Comparison of ENCODE assay signal across 9 mouse cellular contexts in genomic region chr2:130423397-130424125, GRCm38 (mm10). TPM values are rescaled to one million over a fixed set of nuclear protein-coding genes. Genes with fewer than 3 reads are reported as not detected.
DNase-seq lines count a peak whose midpoint lies in the region; ATAC-seq and TF ChIP-seq lines count a peak whose summit lies in the region.
"Had no signal": no experiment of that assay in that cellular context is flagged by ENCODE, and none has a peak within 500 bp of the region (broad histone marks: within the 10 kb centered on the region; RNA-seq: fewer than 3 reads in every experiment).

No protein-coding gene starts in this region.

- DNase-seq in ES-E14 (ENCODE audit: low read depth, low spot score), result peak; percentile 27
- peak; percentile 51 for DNase-seq in c-Kit-negative CD71-positive TER-119-positive erythroid progenitor cells, embryonic 14.5 days (ENCODE audit: low read depth, low spot score)
- DNase-seq in heart, postnatal 25 days (ENCODE audit: low spot score), result peak; percentile 53
- DNase-seq in layer of hippocampus, adult 18-20 months (ENCODE audit: low spot score in 2 of 2), result peak; percentile 68 to 84
- no peak for DNase-seq in lung, adult 2 months
- peak; percentile 80 to 83 for DNase-seq in thymus, postnatal 10 days (ENCODE audit: low spot score in 2 of 2)

- H3K4me1 ChIP-seq in ES-E14 (ENCODE audit: control insufficient read depth in 2 of 2, insufficient read depth in 2 of 2, low read length in 2 of 2, poor library complexity in 1 of 2), result peaks cover 2 to 10% of the 10 kb centered on the region in 2 experiments; a peak in 2 of 4 replicates
- peaks cover 31% of the 10 kb centered on the region for H3K4me1 ChIP-seq in forebrain, embryonic 12.5 days
- peaks cover 9% of the 10 kb centered on the region for H3K4me1 ChIP-seq in lung, adult 2 months (ENCODE audit: control insufficient read depth, insufficient read depth, low read length)
- peaks cover 44% of the 10 kb centered on the region for H3K4me1 ChIP-seq in neural tube, embryonic 15.5 days

- TF ChIP-seq CTCF in lung, adult 2 months (IDR thresholded peaks at IDR 0.05; ENCODE audit: insufficient read depth, low read length), result no peak

- in situ Hi-C loops in ES-E14 (cut with MboI; ENCODE audit: low sequenced_read_pairs in 2 of 2, unreplicated experiment in 2 of 2), result no loop called here

- intact Hi-C loops in heart, postnatal 25 days (cut with DNase I), result loop anchor here (2.0 to 10.0 kb wide), 2 partner anchors 27 to 241 kb away; partner anchors contain the start of genes Ddrgk1, Itpa and Ptpra

- H3K4me2 ChIP-seq in forebrain, embryonic 12.5 days, result peak overlapping the region; percentile 84
- peak overlapping the region; percentile 83 for H3K4me2 ChIP-seq in neural tube, embryonic 15.5 days

- peak overlapping the region; percentile 90 for H3K9ac ChIP-seq in ES-E14 (ENCODE audit: insufficient read depth, low read depth, low read length, poor library complexity, severe bottlenecking)
- H3K9ac ChIP-seq in forebrain, embryonic 12.5 days, result peak overlapping the region; percentile 89
- H3K9ac ChIP-seq in neural tube, embryonic 15.5 days (replicated peaks), result peak overlapping the region; percentile 68

- peak; percentile 79 for ATAC-seq in forebrain, embryonic 12.5 days (ENCODE audit: low FRiP score)
- peak; percentile 85 for ATAC-seq in neural tube, embryonic 15.5 days (ENCODE audit: low FRiP score)

- H3K4me3 ChIP-seq in ES-E14 (ENCODE audit: insufficient read depth in 1 of 2, low read depth in 1 of 2, low read length in 2 of 2, poor library complexity in 1 of 2, severe bottlenecking in 1 of 2), result peak overlapping the region; percentile 76 to 87
- H3K4me3 ChIP-seq in forebrain, embryonic 12.5 days (replicated peaks), result peak overlapping the region; percentile 72
- peak overlapping the region; percentile 68 for H3K4me3 ChIP-seq in lung, adult 2 months (replicated peaks; ENCODE audit: extremely low read depth, low read depth, low read length)
- H3K4me3 ChIP-seq in neural tube, embryonic 15.5 days (replicated peaks), result peak overlapping the region; percentile 75

- no peaks in the 10 kb centered on the region for H3K9me3 ChIP-seq in ES-E14 (ENCODE audit: control insufficient read depth, insufficient read depth, low read depth, low read length)
- H3K9me3 ChIP-seq in forebrain, embryonic 12.5 days, result no peaks in the 10 kb centered on the region
- H3K9me3 ChIP-seq in neural tube, embryonic 15.5 days (replicated peaks), result no peaks in the 10 kb centered on the region

- no peak; the same call in 1 of the 2 replicates for TF ChIP-seq POLR2A in lung, adult 2 months (IDR thresholded peaks at IDR 0.05; ENCODE audit: borderline replicate concordance, extremely low read depth, low read depth, low read length)

- WGBS in forebrain, embryonic 12.5 days, result 18% methylated on average over 49 of the region's 49 CpGs
- 14% methylated on average over 49 of the region's 49 CpGs for WGBS in lung, adult 2 months
- 15% methylated on average over 49 of the region's 49 CpGs for WGBS in neural tube, embryonic 15.5 days

- peaks cover 6% of the 10 kb centered on the region; the same call in 1 of the 2 replicates for H3K36me3 ChIP-seq in ES-E14 (ENCODE audit: control insufficient read depth, insufficient read depth, low read length, poor library complexity, severe bottlenecking)
- H3K36me3 ChIP-seq in forebrain, embryonic 12.5 days (replicated peaks), result peaks cover 21% of the 10 kb centered on the region
- peaks cover 10% of the 10 kb centered on the region; the same call in 1 of the 2 replicates for H3K36me3 ChIP-seq in neural tube, embryonic 15.5 days

- no peaks in the 10 kb centered on the region for H3K27me3 ChIP-seq in forebrain, embryonic 12.5 days
- H3K27me3 ChIP-seq in neural tube, embryonic 15.5 days (replicated peaks), result no peaks in the 10 kb centered on the region

- H3K27ac ChIP-seq in ES-E14 (ENCODE audit: insufficient read depth, low read depth, low read length, poor library complexity, severe bottlenecking), result no peak overlapping the region
- peak overlapping the region; percentile 90 for H3K27ac ChIP-seq in forebrain, embryonic 12.5 days
- peak overlapping the region; percentile 96 for H3K27ac ChIP-seq in neural tube, embryonic 15.5 days (replicated peaks)

TF ChIP-seq in ES-E14, 5 proteins besides CTCF, POLR2A, EP300 and RAD21:
- no peak; the same call in 1 of the 2 replicates for TF ChIP-seq CHD2 (IDR thresholded peaks at IDR 0.05; ENCODE audit: low read depth, low read length)
- TF ChIP-seq HCFC1 (IDR thresholded peaks at IDR 0.05; ENCODE audit: borderline replicate concordance, insufficient read depth, low read length), result no peak
- no peak for TF ChIP-seq ZNF384 (IDR thresholded peaks at IDR 0.05; ENCODE audit: low read depth, low read length)
- no peak for TF ChIP-seq ZC3H11A (IDR thresholded peaks at IDR 0.05; ENCODE audit: borderline replicate concordance, low read depth, low read length)
- TF ChIP-seq MAFK (IDR thresholded peaks at IDR 0.05; ENCODE audit: insufficient read depth, low read depth, low read length), result no peak

RNA-seq across cellular contexts. Expression of gene Vps16, which starts 0.6 kb away (rescaled TPM):
- total RNA-seq in ES-E14 (2012; rRNA removed), result 111 and 164 TPM in 2 replicates
- 133 and 137 TPM in 2 replicates for polyA plus RNA-seq in forebrain, embryonic 12.5 days (2016; fragmentation: Nextera tagmentation; extraction: Ambion mirVana)
- 10 to 100 TPM; 21.9 to 26.6 TPM for total RNA-seq in heart, postnatal 25 days (2021)
- total RNA-seq in layer of hippocampus, adult 18-20 months (2021), result 10 to 100 TPM; 85.2 to 87.8 TPM
- 45.3 and 67.2 TPM in 2 replicates for polyA plus RNA-seq in lung, adult 2 months (2012; rRNA removed)
- polyA plus RNA-seq in neural tube, embryonic 15.5 days (2015; fragmentation: Nextera tagmentation; extraction: Ambion mirVana), result 102 TPM in 2 replicates

RNA-seq across cellular contexts. Expression of gene Pced1a, which starts 0.9 kb away (rescaled TPM):
- 13.1 and 14.4 TPM in 2 replicates for total RNA-seq in ES-E14 (2012; rRNA removed)
- polyA plus RNA-seq in forebrain, embryonic 12.5 days (2016; fragmentation: Nextera tagmentation; extraction: Ambion mirVana), result 10.9 TPM in 2 replicates
- 1 to 10 TPM; 5.2 to 5.4 TPM for total RNA-seq in heart, postnatal 25 days (2021)
- total RNA-seq in layer of hippocampus, adult 18-20 months (2021), result 10 to 100 TPM; 23.1 to 23.4 TPM
- polyA plus RNA-seq in lung, adult 2 months (2012; rRNA removed), result 31.7 and 33.2 TPM in 2 replicates
- polyA plus RNA-seq in neural tube, embryonic 15.5 days (2015; fragmentation: Nextera tagmentation; extraction: Ambion mirVana), result 14.3 and 16.0 TPM in 2 replicates

RNA-seq across cellular contexts. Expression of gene Tmem239, which starts 17.3 kb away (rescaled TPM):
- not detected in 2 replicates for total RNA-seq in ES-E14 (2012; rRNA removed)
- 0.15 TPM in 1 of 2 replicates, not detected in the other for polyA plus RNA-seq in forebrain, embryonic 12.5 days (2016; fragmentation: Nextera tagmentation; extraction: Ambion mirVana)
- not detected for total RNA-seq in heart, postnatal 25 days (2021)
- total RNA-seq in layer of hippocampus, adult 18-20 months (2021), result not detected
- polyA plus RNA-seq in lung, adult 2 months (2012; rRNA removed), result not detected in 2 replicates
- polyA plus RNA-seq in neural tube, embryonic 15.5 days (2015; fragmentation: Nextera tagmentation; extraction: Ambion mirVana), result not detected in 2 replicates
- total RNA-seq: layer of hippocampus, postnatal 36 days had no signal

RNA-seq across cellular contexts. Expression of gene 1700020A23Rik, which starts 18.5 kb away (rescaled TPM):
- not detected in 2 replicates for total RNA-seq in ES-E14 (2012; rRNA removed)
- polyA plus RNA-seq in forebrain, embryonic 12.5 days (2016; fragmentation: Nextera tagmentation; extraction: Ambion mirVana), result not detected in 2 replicates
- total RNA-seq in heart, postnatal 25 days (2021), result not detected
- not detected for total RNA-seq in layer of hippocampus, adult 18-20 months (2021)
- not detected in 2 replicates for polyA plus RNA-seq in lung, adult 2 months (2012; rRNA removed)
- 0.36 and 0.56 TPM in 2 replicates for polyA plus RNA-seq in neural tube, embryonic 15.5 days (2015; fragmentation: Nextera tagmentation; extraction: Ambion mirVana)
- total RNA-seq: layer of hippocampus, postnatal 36 days had no signal

RNA-seq across cellular contexts. Expression of gene Gm28372, which starts 18.5 kb away (rescaled TPM):
- not detected in 2 replicates for total RNA-seq in ES-E14 (2012; rRNA removed)
- polyA plus RNA-seq in forebrain, embryonic 12.5 days (2016; fragmentation: Nextera tagmentation; extraction: Ambion mirVana), result not detected in 2 replicates
- total RNA-seq in heart, postnatal 25 days (2021), result not detected
- not detected for total RNA-seq in layer of hippocampus, adult 18-20 months (2021)
- not detected in 2 replicates for polyA plus RNA-seq in lung, adult 2 months (2012; rRNA removed)
- polyA plus RNA-seq in neural tube, embryonic 15.5 days (2015; fragmentation: Nextera tagmentation; extraction: Ambion mirVana), result 0.17 TPM in 1 of 2 replicates, not detected in the other
- total RNA-seq: layer of hippocampus, postnatal 36 days had no signal
